Mouse (Mus musculus) intestine, embryonic 16.5 days (tissue): ENCODE measurements at regions not wholly inside any gene's neighbourhood (a gene's known extent, or its start where the extent isn't known, plus 50 kb on each side); places are given as distances from the start of the nearest gene placed in this dataset.

Experiments used
- ATAC-seq: fragments of 200-750 bp; cut with Nextera tagmentation; 2 replicates; pipeline ENCODE4 v1.8.0; 2017; ENCODE audit warnings: moderate TSS enrichment, moderate library complexity
- H3K27ac ChIP-seq: fragments of 300-500 bp; sonication (generic); 2 replicates; pipeline ENCODE4 v1.5.1; 2014; ENCODE audit warnings: mild to moderate bottlenecking, low read length
- H3K27me3 ChIP-seq: fragments of 300-500 bp; sonication (generic); replicated peaks from 2 replicates; pipeline ENCODE4 v1.6.1; 2014; ENCODE audit warnings: low read length, control low read depth, mixed read lengths; ENCODE audit not compliant: control insufficient read depth, insufficient read depth
- H3K36me3 ChIP-seq: fragments of 300-500 bp; sonication (generic); 2 replicates; pipeline ENCODE4 v1.6.1; 2014; ENCODE audit warnings: low read length, control low read depth; ENCODE audit not compliant: control insufficient read depth, insufficient read depth
- H3K4me1 ChIP-seq: fragments of 300-500 bp; sonication (generic); 2 replicates; pipeline ENCODE4 v1.6.1; 2014; ENCODE audit warnings: low read length, control low read depth, mixed read lengths; ENCODE audit not compliant: control insufficient read depth, insufficient read depth
- H3K4me2 ChIP-seq: fragments of 300-500 bp; sonication (generic); 2 replicates; pipeline ENCODE4 v1.6.1; 2014; ENCODE audit warnings: low read depth, low read length, control low read depth
- H3K4me3 ChIP-seq: fragments of 300-500 bp; sonication (generic); 2 replicates; pipeline ENCODE4 v1.5.1; 2014; ENCODE audit warnings: mild to moderate bottlenecking, low read length
- H3K9ac ChIP-seq: fragments of 300-500 bp; sonication (generic); 2 replicates; pipeline ENCODE4 v1.6.1; 2014; ENCODE audit warnings: low read depth, low read length
- H3K9me3 ChIP-seq: fragments of 300-500 bp; sonication (generic); 2 replicates; pipeline ENCODE4 v1.6.1; 2016; ENCODE audit warnings: low read length, control low read depth; ENCODE audit not compliant: control insufficient read depth
- WGBS: fragments of 180-500 bp; shearing (Covaris S2); extraction: QIAGEN DNeasy Blood & Tissue Kit; methylation state at CpG from one replicate; pipeline ENCODE4 v1.1.7; 2014; 5-methylcytosine and 5-hydroxymethylcytosine counted together

DNA sequence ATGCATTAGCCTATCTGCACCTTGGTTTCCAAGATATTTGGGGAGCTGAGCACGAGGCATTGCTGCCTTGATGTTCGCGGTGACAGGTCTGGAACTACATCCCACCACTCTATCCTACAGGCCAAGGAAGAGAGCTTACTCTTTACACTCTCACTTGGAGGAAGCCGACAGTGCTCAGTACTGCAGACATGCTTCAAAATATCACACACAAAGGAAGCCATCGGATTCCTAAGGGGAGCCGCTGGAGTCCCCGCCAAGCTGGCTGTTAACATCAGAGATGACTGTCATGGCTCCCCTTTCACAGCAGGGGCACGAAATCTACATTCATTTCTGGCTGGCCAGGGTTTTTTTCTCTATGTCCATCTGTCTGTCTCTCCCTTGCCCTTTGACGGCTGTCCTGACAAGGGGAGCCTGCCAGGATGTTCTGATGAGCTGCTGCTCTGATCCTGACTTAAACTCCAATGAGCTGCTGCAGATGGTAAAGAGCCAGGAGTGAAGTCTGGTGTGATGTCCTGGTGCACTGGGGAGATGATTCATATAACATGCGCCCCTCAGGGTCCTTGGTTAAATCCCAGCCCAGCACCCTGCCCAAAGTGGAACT lies 425.6 kb downstream of the Ccdc171 start:
- ATAC-seq = no peak

DNA sequence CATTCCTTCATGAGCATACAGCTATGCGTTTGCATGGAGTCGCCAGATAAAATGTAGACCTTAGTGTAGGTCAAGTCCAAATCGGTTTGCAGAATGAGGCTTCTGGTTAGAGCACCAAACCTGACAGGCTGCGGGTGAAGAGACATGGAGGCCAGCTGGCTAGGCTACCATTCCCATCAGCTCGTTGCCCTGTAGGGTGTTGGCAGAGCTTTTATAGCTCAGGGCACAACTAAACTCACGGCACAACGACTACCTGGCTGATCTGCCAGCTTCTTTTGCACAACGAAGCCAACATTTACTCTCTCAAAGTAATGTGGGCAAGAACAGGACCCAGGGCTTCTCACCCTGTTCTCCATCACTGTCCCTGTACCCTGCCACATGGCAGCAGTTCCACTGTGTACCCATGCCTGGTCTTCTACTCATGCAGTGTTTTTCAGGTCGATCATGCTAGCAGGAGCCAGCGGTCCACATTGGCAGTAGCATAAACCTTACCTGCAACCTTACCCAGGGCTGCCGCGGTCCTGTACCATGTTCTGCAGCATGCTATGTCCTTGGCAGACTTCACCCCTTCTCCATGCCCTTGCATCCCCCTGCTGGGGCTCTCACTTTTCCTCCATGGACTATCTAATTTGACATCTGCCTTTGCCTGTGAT lies 431.0 kb downstream of the Ccdc171 start:
- Histone ChIP-seq H3K27me3 (no peaks in the 10 kb centered on the region), H3K4me3 (no peak overlapping the region), H3K27ac (no peak overlapping the region), H3K9ac (no peak overlapping the region), H3K4me1 (no peaks in the 10 kb centered on the region), H3K4me2 (no peak overlapping the region), H3K36me3 (no peaks in the 10 kb centered on the region), H3K9me3 (0 out of 2 replicates have a peak, but pooled peaks cover 4% of the 10 kb centered on the region)
- 91% methylated on average over 12 of the region's 12 CpGs for WGBS
- ATAC-seq = no peak

More for the DNA sequence above, 425.6 kb downstream of the Ccdc171 start:
- no peaks in the 10 kb centered on the region for H3K36me3 ChIP-seq
- H3K4me3 ChIP-seq = no peak overlapping the region
- H3K9ac ChIP-seq = no peak overlapping the region
- 80% methylated on average over 10 of the region's 10 CpGs for WGBS
- no peak overlapping the region for H3K4me2 ChIP-seq
- H3K9me3 ChIP-seq = no peaks in the 10 kb centered on the region
- no peaks in the 10 kb centered on the region for H3K27me3 ChIP-seq
- H3K4me1 ChIP-seq = no peaks in the 10 kb centered on the region
- H3K27ac ChIP-seq = no peak overlapping the region

DNA sequence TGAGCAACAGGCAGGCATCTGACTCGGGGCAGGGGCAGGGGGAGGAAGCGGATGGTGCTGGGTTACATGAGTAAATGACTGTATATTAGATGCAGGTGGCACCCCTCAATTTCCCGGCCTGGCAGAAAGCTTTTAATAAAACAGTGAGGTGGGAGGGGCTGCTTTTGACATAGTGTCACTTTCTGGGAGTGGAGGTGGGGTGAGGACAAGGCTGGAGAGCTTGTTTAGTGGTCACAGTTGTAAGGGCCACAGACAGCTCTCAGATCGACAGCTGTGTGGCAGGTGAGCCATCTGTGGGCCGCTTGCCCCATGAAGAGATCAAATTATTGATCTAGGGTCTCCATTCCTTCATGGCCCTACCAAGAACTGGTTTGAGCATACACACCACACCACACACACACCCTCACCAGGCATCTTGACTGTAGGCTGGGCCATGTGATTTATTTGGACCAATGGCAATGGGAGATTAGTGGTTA lies 431.9 kb downstream of the Ccdc171 start:
- Histone ChIP-seq H3K27me3 (no peaks in the 10 kb centered on the region), H3K4me1 (no peaks in the 10 kb centered on the region), H3K9me3 (0 out of 2 replicates have a peak, but pooled peaks cover 4% of the 10 kb centered on the region), H3K36me3 (no peaks in the 10 kb centered on the region), H3K9ac (no peak overlapping the region), H3K4me2 (no peak overlapping the region), H3K4me3 (no peak overlapping the region), H3K27ac (no peak overlapping the region)
- WGBS = 63% methylated on average over 5 of the region's 5 CpGs
- ATAC-seq = no peak

DNA sequence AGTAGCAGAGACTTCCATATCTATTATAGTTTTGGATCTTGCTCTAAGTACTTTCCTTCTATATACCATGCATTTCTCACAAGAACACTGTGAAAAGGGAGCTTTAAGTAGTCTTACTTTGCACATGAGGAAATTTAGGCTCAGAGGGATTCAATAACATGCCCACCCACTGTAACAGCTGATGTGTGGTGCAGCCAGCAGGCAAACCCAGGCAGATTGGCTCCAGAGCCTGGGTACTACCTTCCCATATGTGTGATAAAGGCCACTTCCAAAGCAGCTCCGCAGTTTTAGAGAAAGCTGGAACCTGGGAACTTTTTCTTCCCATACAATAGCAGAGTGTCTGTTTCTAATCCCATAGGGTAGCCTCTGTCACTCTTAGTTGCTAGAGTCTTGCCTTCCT lies 441.6 kb downstream of the Ccdc171 start:
- ATAC-seq = no peak
- H3K27me3 ChIP-seq = no peaks in the 10 kb centered on the region
- no peak overlapping the region for H3K4me2 ChIP-seq
- H3K36me3 ChIP-seq = no peaks in the 10 kb centered on the region
- no peak overlapping the region for H3K4me3 ChIP-seq
- H3K27ac ChIP-seq = no peak overlapping the region
- no peaks in the 10 kb centered on the region for H3K4me1 ChIP-seq
- H3K9me3 ChIP-seq = no peaks in the 10 kb centered on the region
- H3K9ac ChIP-seq = no peak overlapping the region
- WGBS = 97% methylated on average over 1 of the region's 1 CpGs

DNA sequence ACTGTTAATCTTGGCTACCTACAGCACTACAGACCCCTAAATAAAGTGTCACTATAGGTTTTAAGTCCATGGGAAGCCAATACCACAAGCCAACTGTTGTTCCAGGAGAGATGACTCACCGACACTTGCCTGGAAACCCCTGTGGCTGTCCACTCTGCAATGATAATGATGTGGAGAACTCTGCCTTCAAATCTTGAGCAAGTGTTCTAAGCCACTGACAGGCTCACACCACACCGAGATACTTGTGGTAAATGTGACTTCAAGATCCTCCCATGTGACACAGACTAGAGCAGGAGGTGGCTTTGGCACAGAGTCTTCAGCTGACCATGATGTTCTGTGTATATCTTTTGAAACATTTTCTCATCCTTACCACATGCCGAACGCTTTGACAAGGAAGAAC lies 447.8 kb downstream of the Ccdc171 start:
- Histone ChIP-seq H3K4me1 (no peaks in the 10 kb centered on the region), H3K4me2 (no peak overlapping the region), H3K9me3 (no peaks in the 10 kb centered on the region), H3K9ac (no peak overlapping the region), H3K4me3 (no peak overlapping the region), H3K36me3 (no peaks in the 10 kb centered on the region), H3K27ac (no peak overlapping the region), H3K27me3 (no peaks in the 10 kb centered on the region)
- no peak for ATAC-seq
- WGBS = 95% methylated on average over 4 of the region's 4 CpGs

DNA sequence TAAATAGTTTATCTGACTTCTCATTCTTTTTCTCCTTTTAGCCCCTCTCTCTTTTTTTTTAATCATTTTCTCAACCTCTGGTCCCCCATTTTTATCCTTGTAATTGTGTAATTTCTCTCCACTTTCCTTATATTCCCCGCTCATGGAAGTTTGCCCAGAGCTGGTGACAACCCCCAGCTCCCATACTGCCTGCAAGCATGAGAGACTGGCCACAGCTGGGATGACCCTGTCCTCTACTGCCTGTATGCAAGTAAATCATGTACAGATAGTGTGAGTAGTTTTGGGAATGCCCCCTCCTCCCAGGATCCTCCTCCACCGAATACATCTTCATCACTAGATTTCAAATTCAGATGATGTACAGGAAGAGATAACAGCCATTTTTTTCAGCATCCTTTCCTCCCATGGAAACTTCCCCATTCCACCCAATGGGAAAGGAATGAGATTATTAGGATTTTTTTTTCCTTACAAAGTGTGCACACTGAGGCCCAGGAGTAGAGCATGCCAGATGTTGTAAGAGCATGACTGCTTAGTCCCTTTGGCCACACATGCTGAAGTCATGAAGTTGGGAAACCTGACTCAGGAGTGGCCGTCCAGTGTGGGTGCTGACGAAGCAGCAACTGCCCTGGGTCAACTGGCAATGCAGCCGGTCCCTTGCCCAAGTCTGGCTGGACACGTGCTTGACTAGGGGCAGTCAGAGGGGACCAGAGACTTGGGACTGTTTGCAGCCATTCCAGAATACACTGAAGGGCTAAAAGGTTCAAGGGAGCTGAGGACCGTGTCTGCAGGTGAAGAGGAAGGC lies 449.1 kb downstream of the Ccdc171 start:
- H3K4me2 ChIP-seq = no peak overlapping the region
- 64% methylated on average over 7 of the region's 7 CpGs for WGBS
- H3K9ac ChIP-seq = no peak overlapping the region
- H3K27me3 ChIP-seq = no peaks in the 10 kb centered on the region
- no peaks in the 10 kb centered on the region for H3K36me3 ChIP-seq
- H3K4me1 ChIP-seq = no peaks in the 10 kb centered on the region
- 0 out of 2 replicates have a peak overlapping the region, but pooled peaks have one; percentile 2 for H3K27ac ChIP-seq
- H3K4me3 ChIP-seq = no peak overlapping the region
- H3K9me3 ChIP-seq = no peaks in the 10 kb centered on the region
- ATAC-seq = no peak

DNA sequence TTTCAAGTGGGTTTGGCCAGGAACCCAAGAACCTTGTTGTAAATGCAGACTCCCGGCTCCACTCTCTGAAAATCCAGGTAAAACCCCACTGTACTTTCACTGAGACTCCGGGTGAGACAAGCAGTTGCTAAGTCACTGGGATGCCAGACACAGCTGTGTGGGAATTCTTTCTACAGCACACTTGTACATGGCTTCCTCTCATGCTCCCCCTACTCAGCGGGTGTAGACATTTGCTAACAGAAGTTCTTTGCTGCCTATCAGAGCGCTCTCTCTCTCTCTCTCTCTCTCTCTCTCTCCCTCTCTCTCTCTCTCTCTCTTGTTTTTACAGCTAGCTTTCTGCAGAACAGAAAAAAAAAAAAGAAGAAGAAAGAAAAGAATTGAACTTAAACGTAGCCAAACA lies 450.2 kb downstream of the Ccdc171 start:
- Histone ChIP-seq H3K9ac (no peak overlapping the region), H3K4me2 (no peak overlapping the region), H3K9me3 (no peaks in the 10 kb centered on the region), H3K4me3 (no peak overlapping the region), H3K36me3 (no peaks in the 10 kb centered on the region), H3K4me1 (no peaks in the 10 kb centered on the region), H3K27me3 (no peaks in the 10 kb centered on the region), H3K27ac (0 out of 2 replicates have a peak overlapping the region, but pooled peaks have one; percentile 13)
- no peak for ATAC-seq
- 53% methylated on average over 5 of the region's 5 CpGs for WGBS

DNA sequence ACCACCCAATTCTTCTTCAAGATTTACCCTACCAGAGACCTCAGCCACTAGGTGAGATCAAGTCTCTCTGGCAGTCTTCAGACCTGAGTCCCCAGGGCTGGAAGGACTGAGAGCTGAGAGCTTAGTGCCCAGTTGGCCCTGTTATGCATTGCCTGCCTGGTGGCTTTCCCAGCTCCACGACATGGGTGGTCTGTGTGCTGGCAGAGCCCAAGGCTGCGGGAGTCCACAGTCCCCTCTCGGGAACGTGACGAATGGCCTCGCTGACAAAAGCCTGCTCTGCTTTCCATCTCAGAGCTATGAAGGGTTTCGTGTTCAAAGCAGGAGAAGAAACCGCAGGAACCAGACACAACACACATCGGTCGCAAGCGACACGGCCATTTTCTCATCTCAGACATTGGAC lies 450.7 kb downstream of the Ccdc171 start:
- Histone ChIP-seq H3K9me3 (no peaks in the 10 kb centered on the region), H3K4me2 (no peak overlapping the region), H3K4me3 (no peak overlapping the region), H3K27ac (peak overlapping the region; percentile 38; the same call in 1 of the 2 replicates), H3K27me3 (no peaks in the 10 kb centered on the region), H3K9ac (no peak overlapping the region), H3K36me3 (no peaks in the 10 kb centered on the region), H3K4me1 (no peaks in the 10 kb centered on the region)
- ATAC-seq = peak; percentile 59
- WGBS = 36% methylated on average over 12 of the region's 12 CpGs

DNA sequence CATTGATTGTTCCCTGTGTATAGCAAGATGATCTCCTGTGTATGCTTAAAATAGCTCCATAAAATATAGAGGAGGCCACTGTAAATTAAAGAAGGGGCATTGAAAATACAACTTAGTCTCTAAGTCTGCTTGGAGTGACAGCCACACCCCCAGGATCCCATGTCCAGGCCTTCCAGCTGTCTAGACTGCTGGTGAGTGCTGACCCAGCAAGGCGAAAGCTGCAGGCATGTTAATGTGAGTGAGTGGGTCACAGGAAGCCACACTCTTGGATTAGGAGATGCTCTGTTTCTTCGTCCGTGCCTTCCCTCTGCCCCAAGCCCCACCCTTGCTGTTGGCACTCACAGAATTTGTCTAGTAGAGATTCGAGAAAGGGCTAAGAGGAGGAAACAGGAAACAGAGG lies 453.7 kb downstream of the Ccdc171 start:
- 61% methylated on average over 4 of the region's 4 CpGs for WGBS
- H3K4me1 ChIP-seq = no peaks in the 10 kb centered on the region
- H3K4me2 ChIP-seq = no peak overlapping the region
- H3K4me3 ChIP-seq = no peak overlapping the region
- no peak overlapping the region for H3K27ac ChIP-seq
- H3K9ac ChIP-seq = no peak overlapping the region
- ATAC-seq = no peak
- no peaks in the 10 kb centered on the region for H3K9me3 ChIP-seq
- no peaks in the 10 kb centered on the region for H3K27me3 ChIP-seq
- no peaks in the 10 kb centered on the region for H3K36me3 ChIP-seq
